Mouse (Mus musculus) hindbrain, embryonic 13.5 days (tissue): ENCODE results near the gene Gapt. TPM values are rescaled to one million over a fixed set of nuclear protein-coding genes. Genes with fewer than 3 reads are reported as not detected.
"Not testable (repeated sequence)": the region's sequence is repeated elsewhere in the genome, so short reads cannot be mapped to it uniquely, and the experiment has no call there.

Source experiments
- ATAC-seq: fragments of 200-750 bp; cut with Nextera tagmentation; 2 replicates; pipeline ENCODE4 v1.8.0; 2017; ENCODE audit warnings: moderate TSS enrichment; ENCODE audit not compliant: low FRiP score
- H3K27ac ChIP-seq: fragments of 300-500 bp; sonication (generic); 2 replicates; pipeline ENCODE4 v1.5.1; 2015; ENCODE audit warnings: inconsistent platforms, mild to moderate bottlenecking, moderate library complexity
- H3K27me3 ChIP-seq: fragments of 300-500 bp; sonication (generic); 2 replicates; pipeline ENCODE4 v1.6.1; 2015; ENCODE audit warnings: mild to moderate bottlenecking, inconsistent platforms
- H3K36me3 ChIP-seq: fragments of 300-500 bp; sonication (generic); 2 replicates; pipeline ENCODE4 v1.6.1; 2015; ENCODE audit warnings: mild to moderate bottlenecking, inconsistent platforms
- H3K4me1 ChIP-seq: fragments of 300-500 bp; sonication (generic); replicated peaks from 2 replicates; pipeline ENCODE4 v1.6.1; 2015; ENCODE audit warnings: inconsistent platforms
- H3K4me2 ChIP-seq: fragments of 300-500 bp; sonication (generic); 2 replicates; pipeline ENCODE4 v1.6.1; 2015; ENCODE audit warnings: inconsistent platforms, mild to moderate bottlenecking, moderate library complexity
- H3K4me3 ChIP-seq: fragments of 300-500 bp; sonication (generic); 2 replicates; pipeline ENCODE4 v1.5.1; 2015; ENCODE audit warnings: mild to moderate bottlenecking, inconsistent platforms
- H3K9ac ChIP-seq: fragments of 300-500 bp; sonication (generic); 2 replicates; pipeline ENCODE4 v1.6.1; 2015; ENCODE audit warnings: mild to moderate bottlenecking, inconsistent platforms
- H3K9me3 ChIP-seq: fragments of 300-500 bp; sonication (generic); 2 replicates; pipeline ENCODE4 v1.6.1; 2016; ENCODE audit warnings: inconsistent platforms
- WGBS: fragments of 180-500 bp; shearing (Covaris S2); methylation state at CpG from one replicate; pipeline ENCODE4 v1.1.7; 2015; 5-methylcytosine and 5-hydroxymethylcytosine counted together
- polyA plus RNA-seq: library from polyadenylated mRNA; unstranded; fragments of >200 nt; fragmentation: Nextera tagmentation; extraction: Ambion mirVana; gene quantifications from 2 replicates; pipeline ENCODE4 v1.2.1, GENCODE M21; 2015

Gapt gene
- polyA plus RNA-seq = 0.13 TPM in 1 of 2 replicates, not detected in the other

DNA sequence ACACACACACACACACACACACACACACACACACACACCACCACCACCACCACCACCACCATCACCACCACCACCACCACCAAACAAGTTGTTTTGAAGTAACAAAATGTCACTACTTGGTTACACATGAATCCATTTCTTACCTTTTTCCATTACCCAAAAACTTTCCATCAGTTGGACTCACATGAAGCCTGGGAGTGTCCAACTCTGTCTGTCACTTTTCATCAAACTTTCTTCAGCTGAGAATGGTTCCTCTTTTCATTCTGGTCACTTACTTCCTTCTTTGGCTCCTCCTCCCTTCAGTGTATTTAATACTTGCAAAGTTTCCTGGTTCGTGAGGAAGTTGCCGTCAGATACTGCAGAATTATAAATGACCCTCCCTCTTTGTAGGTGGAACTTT is at the start of gene Gapt:
TSS of gene Gapt (minus strand) at position 259 of the 400 bp plus-strand sequence.
- no peak for ATAC-seq
- no peak within 1 kb of the TSS for H3K27ac ChIP-seq
- WGBS = 91% methylated on average over 2 of the region's 2 CpGs

GRCm38 (mm10) chr13:110406152-110406551 is 49.2 kb upstream of the Gapt start:
- Histone ChIP-seq H3K9me3 (no peaks in the 10 kb centered on the region), H3K4me1 (0 out of 2 replicates have a peak, but pooled peaks cover 3% of the 10 kb centered on the region), H3K36me3 (peaks cover 4% of the 10 kb centered on the region), H3K9ac (no peak overlapping the region), H3K27ac (no peak overlapping the region), H3K4me3 (no peak overlapping the region), H3K27me3 (no peaks in the 10 kb centered on the region), H3K4me2 (no peak overlapping the region)
- 75% methylated on average over 5 of the region's 5 CpGs for WGBS
- ATAC-seq = 0 out of 2 replicates have a peak, but pooled peaks have one; percentile 32

More for the DNA sequence above, at the start of gene Gapt:
- H3K9me3 ChIP-seq = no peaks in the 10 kb centered on the region
- H3K9ac ChIP-seq = no peak within 1 kb of the TSS
- no peak within 1 kb of the TSS for H3K4me3 ChIP-seq
- no peak within 1 kb of the TSS for H3K4me2 ChIP-seq
- H3K36me3 ChIP-seq = no peaks in the 10 kb centered on the region
- H3K4me1 ChIP-seq = peaks cover 3% of the 10 kb centered on the region; the same call in 1 of the 2 replicates
- H3K27me3 ChIP-seq = no peaks in the 10 kb centered on the region

DNA sequence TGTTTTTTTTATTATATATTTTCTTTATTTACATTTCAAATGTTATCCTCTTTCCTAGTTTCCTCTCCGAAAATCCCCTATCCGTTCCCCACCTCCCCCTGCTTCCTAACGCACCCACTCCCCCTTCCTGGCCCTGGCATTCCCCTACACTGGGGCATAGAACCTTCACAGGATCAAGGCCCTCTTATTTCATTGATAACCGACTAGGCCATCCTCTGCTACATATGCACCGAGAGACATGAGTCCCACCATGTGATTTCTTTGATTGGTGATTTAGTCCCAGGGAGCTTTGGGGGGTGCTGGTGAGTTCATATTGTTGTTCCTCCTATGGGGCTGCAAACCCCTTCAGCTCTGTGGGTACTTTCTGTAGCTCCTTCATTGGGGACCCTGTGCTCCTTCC is 47.7 kb upstream of the Gapt start:
- H3K36me3 ChIP-seq = peaks cover 18% of the 10 kb centered on the region
- H3K27me3 ChIP-seq, H3K27ac ChIP-seq, H3K4me1 ChIP-seq, ATAC-seq, H3K4me3 ChIP-seq, H3K4me2 ChIP-seq, H3K9ac ChIP-seq, H3K9me3 ChIP-seq: not testable (repeated sequence)
- WGBS = 89% methylated on average over 5 of the region's 5 CpGs

- Histone ChIP-seq H3K4me3 (no peak overlapping the region), H3K27ac (no peak overlapping the region), H3K9me3 (no peaks in the 10 kb centered on the region), H3K4me1 (peaks cover 5% of the 10 kb centered on the region; the same call in 1 of the 2 replicates), H3K4me2 (no peak overlapping the region), H3K36me3 (peaks cover 24% of the 10 kb centered on the region), H3K9ac (no peak overlapping the region), H3K27me3 (no peaks in the 10 kb centered on the region)
- WGBS = 71% methylated on average over 8 of the region's 8 CpGs
- ATAC-seq = no peak
Measured at GRCm38 (mm10) chr13:110404059-110404458, 47.1 kb upstream of the Gapt start.

DNA sequence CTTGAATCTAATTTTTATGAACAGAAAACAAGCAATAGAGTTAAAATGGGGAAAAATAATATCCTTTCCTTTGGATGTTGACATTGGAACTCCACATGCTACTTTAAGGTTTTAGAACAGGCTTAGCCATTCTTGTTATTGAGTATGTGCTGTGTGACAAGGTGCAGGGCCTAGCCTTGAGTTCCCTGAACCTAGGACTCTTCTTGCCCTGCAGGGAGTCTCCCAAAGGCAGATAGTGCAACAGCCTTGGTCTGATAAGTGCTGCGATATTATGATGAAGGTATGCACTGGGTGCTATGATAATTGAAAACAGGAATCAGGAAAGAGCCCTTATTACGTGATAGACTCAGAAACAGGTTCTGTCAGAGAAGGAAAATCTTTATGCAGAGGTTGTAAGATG is 44.9 kb upstream of the Gapt start:
- no peak overlapping the region for H3K27ac ChIP-seq
- no peak for ATAC-seq
- H3K9ac ChIP-seq = no peak overlapping the region
- peaks cover 25% of the 10 kb centered on the region for H3K4me1 ChIP-seq
- H3K4me2 ChIP-seq = no peak overlapping the region
- H3K36me3 ChIP-seq = peaks cover 42% of the 10 kb centered on the region
- no peaks in the 10 kb centered on the region for H3K27me3 ChIP-seq
- H3K9me3 ChIP-seq = no peaks in the 10 kb centered on the region
- no peak overlapping the region for H3K4me3 ChIP-seq
- 91% methylated on average over 2 of the region's 2 CpGs for WGBS

DNA sequence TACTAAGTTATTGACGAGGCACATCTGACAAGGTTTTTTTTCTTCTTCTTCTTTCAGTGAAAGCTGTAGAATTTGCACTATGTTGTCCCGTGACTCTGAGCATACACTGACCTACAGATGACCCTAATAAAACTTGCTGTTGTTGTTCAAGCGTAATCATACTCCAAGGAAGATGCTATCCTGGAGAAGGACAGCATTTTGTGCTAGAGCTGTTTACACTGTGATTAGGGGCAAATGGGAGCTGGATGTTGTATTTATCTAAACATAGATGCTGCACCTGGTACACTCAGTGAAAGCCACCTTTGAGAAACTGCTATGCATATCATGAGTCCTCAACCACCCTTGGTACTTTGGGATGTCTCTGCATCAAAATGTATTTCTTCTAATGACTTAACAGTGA is 44.4 kb upstream of the Gapt start:
- H3K4me2 ChIP-seq = no peak overlapping the region
- WGBS = 88% methylated on average over 3 of the region's 3 CpGs
- H3K4me3 ChIP-seq = no peak overlapping the region
- peaks cover 28% of the 10 kb centered on the region for H3K4me1 ChIP-seq
- H3K36me3 ChIP-seq = peaks cover 42% of the 10 kb centered on the region
- H3K9me3 ChIP-seq = no peaks in the 10 kb centered on the region
- H3K27me3 ChIP-seq = no peaks in the 10 kb centered on the region
- no peak overlapping the region for H3K9ac ChIP-seq
- no peak overlapping the region for H3K27ac ChIP-seq
- ATAC-seq = no peak

DNA sequence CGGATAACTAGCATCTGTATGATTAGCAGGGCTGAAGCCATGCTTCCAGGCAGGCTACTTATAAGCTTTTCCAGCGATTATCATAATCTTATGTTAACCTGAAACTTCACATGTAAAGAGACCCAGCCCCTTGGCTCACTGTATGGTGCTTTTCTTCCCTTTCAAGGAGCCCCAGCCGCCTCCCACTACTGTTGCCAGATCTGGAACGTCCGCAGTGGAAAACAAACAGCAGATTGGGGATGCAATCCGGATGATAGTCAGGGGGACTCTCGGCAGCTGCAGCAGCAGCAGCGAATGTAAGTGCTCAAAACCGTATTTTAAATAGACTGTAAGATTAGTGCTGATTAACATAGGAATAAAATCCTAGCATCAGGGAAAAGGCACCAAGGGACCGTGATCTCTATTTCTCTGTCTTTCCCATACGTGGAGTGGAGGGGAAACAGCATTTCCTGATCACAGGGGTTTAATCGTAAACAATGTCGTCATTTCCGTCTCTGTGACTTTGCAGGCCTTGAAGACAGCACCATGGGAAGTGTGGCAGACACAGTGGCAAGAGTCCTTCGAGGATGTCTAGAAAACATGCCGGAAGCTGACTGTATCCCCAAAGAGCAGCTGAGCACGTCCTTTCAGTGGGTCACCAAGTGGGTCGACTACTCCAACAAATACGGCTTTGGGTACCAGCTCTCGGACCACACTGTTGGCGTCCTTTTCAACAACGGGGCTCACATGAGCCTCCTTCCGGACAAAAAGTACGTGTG is 41.7 kb upstream of the Gapt start:
- Histone ChIP-seq H3K9me3 (no peaks in the 10 kb centered on the region), H3K4me2 (peak overlapping the region; percentile 96), H3K9ac (no peak overlapping the region), H3K4me1 (peaks cover 25% of the 10 kb centered on the region), H3K4me3 (peak overlapping the region; percentile 16), H3K27me3 (no peaks in the 10 kb centered on the region), H3K27ac (no peak overlapping the region), H3K36me3 (peaks cover 42% of the 10 kb centered on the region)
- no peak for ATAC-seq
- WGBS = 73% methylated on average over 24 of the region's 24 CpGs

DNA sequence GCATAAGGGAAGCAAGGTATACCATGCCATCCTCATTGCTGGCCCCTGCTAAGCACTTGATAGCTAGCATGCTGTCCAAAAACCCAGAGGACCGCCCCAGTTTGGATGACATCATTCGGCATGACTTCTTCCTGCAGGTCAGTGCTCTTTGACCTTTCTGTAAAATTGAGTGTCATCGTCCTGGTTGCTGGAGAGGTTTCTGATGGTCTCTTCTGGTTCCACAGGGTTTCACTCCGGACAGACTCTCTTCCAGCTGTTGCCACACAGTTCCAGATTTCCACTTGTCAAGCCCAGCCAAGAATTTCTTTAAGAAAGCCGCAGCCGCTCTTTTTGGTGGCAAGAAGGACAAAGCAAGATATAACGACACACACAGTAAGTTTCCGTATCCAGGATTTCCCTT is 40.8 kb upstream of the Gapt start:
- H3K27me3 ChIP-seq = no peaks in the 10 kb centered on the region
- H3K4me3 ChIP-seq = peak overlapping the region; percentile 16
- 0 out of 2 replicates have a peak overlapping the region, but pooled peaks have one; percentile 31 for H3K9ac ChIP-seq
- H3K4me2 ChIP-seq = peak overlapping the region; percentile 96
- H3K36me3 ChIP-seq = peaks cover 42% of the 10 kb centered on the region
- ATAC-seq = no peak
- no peak overlapping the region for H3K27ac ChIP-seq
- no peaks in the 10 kb centered on the region for H3K9me3 ChIP-seq
- H3K4me1 ChIP-seq = peaks cover 25% of the 10 kb centered on the region
- 87% methylated on average over 8 of the region's 8 CpGs for WGBS

GRCm38 (mm10) chr13:110395916-110396685 is 39.1 kb upstream of the Gapt start:
- peak overlapping the region; percentile 96 for H3K4me2 ChIP-seq
- H3K9me3 ChIP-seq = no peaks in the 10 kb centered on the region
- no peak for ATAC-seq
- no peaks in the 10 kb centered on the region for H3K27me3 ChIP-seq
- WGBS = 23% methylated on average over 21 of the region's 21 CpGs
- peak overlapping the region; percentile 97 for H3K9ac ChIP-seq
- H3K36me3 ChIP-seq = peaks cover 38% of the 10 kb centered on the region
- H3K27ac ChIP-seq = peak overlapping the region; percentile 93
- peak overlapping the region; percentile 76 for H3K4me3 ChIP-seq
- H3K4me1 ChIP-seq = peaks cover 25% of the 10 kb centered on the region

DNA sequence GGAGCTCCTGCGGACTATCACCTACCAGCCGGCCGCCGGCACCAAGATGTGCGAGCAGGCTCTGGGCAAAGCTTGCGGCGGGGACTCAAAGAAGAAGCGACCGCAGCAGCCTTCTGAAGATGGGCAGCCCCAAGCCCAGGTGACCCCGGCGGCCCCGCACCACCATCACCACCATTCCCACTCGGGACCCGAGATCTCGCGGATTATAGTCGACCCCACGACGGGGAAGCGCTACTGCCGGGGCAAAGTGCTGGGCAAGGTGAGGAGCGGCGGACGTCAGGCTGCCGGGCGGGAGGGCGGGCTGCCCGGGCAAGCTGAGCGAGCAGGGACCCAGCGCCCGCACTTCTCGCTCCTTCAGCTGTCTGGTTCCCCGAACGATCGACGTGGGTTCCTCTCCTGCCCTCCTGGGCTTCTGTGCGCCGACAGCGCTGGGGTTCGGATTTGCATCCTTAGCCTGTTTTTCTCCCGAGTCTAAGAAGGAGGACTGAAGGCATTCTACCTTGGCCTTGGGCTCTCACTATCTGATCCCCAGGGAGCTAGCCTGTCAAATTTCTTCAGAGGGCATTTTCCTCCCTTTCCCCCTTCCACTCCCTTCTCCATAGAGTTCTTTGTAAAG is 38.3 kb upstream of the Gapt start:
- peak; percentile 36 for ATAC-seq
- no peaks in the 10 kb centered on the region for H3K9me3 ChIP-seq

DNA sequence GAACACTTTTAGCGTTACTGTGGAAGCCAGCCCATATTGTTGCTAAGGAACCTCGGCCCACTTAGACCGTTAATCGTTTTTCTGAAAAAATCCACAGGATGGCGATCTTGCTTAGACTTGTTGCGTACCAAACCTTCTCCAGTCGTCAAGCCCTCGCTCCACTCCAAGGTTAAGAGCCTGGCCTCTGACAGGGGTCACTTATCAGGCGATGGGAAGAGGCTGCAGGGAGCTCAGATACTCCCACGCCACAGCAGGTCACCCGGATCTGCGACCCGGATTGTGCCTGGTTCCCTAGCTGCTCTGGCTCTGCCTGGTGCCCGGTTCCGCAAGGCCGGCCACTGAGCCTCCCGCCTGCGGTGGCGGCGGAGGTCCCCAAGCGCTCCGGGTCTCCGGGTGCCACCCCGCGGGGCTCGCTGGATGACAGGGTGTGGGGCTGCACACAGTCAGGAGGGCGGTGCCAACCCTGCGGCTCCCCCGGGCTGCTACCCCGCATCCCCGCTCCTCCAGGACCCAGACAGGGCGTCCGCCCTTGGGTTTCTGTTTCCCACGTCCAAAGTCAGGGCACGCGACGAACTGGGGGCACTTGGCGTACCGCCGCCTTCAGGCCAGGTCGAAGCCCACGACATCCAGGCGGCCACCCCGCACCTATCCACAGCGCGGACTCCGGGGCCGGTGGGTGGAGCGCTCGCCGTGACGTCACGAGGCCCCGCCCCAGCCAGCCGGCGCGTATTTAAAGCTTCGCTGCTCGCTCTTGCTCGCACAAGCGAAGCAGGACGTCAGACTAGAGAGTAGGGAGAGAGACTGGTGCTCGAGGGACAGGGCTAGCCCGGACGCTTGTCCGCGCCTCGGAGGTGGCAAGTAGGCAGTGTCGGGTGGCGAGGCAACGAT is 37.5 kb upstream of the Gapt start, which contains the start of gene Plk2:
TSS of gene Plk2 (plus strand) at position 756 of the 888 bp plus-strand sequence.
- Histone ChIP-seq H3K9me3 (peaks cover under 1% of the 10 kb centered on the region; the same call in 1 of the 2 replicates), H3K4me1 (peaks cover 25% of the 10 kb centered on the region), H3K27ac (peak within 1 kb of the TSS; percentile 93), H3K27me3 (no peaks in the 10 kb centered on the region), H3K4me2 (peak within 1 kb of the TSS; percentile 96), H3K4me3 (peak within 1 kb of the TSS; percentile 76), H3K36me3 (peaks cover 23% of the 10 kb centered on the region), H3K9ac (peak within 1 kb of the TSS; percentile 97)
- peak; percentile 96 for ATAC-seq
- WGBS = under 1% methylated on average over 70 of the region's 71 CpGs

More for the DNA sequence above, 38.3 kb upstream of the Gapt start:
- H3K4me1 ChIP-seq = peaks cover 25% of the 10 kb centered on the region
- peak overlapping the region; percentile 93 for H3K27ac ChIP-seq
- H3K27me3 ChIP-seq = no peaks in the 10 kb centered on the region
- peak overlapping the region; percentile 96 for H3K4me2 ChIP-seq
- peak overlapping the region; percentile 76 for H3K4me3 ChIP-seq
- peaks cover 29% of the 10 kb centered on the region for H3K36me3 ChIP-seq
- WGBS = under 1% methylated on average over 39 of the region's 41 CpGs
- peak overlapping the region; percentile 97 for H3K9ac ChIP-seq
